Mouse (Mus musculus) heart, embryonic 14.5 days (tissue): ENCODE measurements around the gene Acer2. TPM values are rescaled to one million over a fixed set of nuclear protein-coding genes. Genes with fewer than 3 reads are reported as not detected.

ENCODE experiments used
- ATAC-seq: fragments of 200-750 bp; cut with Nextera tagmentation; 2 replicates; pipeline ENCODE4 v1.8.0; 2017; ENCODE audit warnings: low read depth, moderate TSS enrichment; ENCODE audit not compliant: insufficient number of reproducible peaks, insufficient read depth, low FRiP score
- H3K27ac ChIP-seq, 2 experiments: fragments of 200-500 bp in 1 of 2; fragments of 300-500 bp in 1 of 2; sonication (generic) in 1 of 2; replicated peaks in 1 of 2; 2 replicates each; pipeline ENCODE4 v1.5.1; 2012 to 2014; ENCODE audit warnings: low read depth in 2 of 2, low read length in 2 of 2, control low read depth in 1 of 2, mild to moderate bottlenecking in 1 of 2, mixed read lengths in 1 of 2; ENCODE audit not compliant: control insufficient read depth in 1 of 2, insufficient read depth in 1 of 2
- H3K27me3 ChIP-seq: fragments of 300-500 bp; sonication (generic); 2 replicates; pipeline ENCODE4 v1.6.1; 2014; ENCODE audit warnings: mild to moderate bottlenecking, low read length, control low read depth; ENCODE audit not compliant: control insufficient read depth, insufficient read depth
- H3K36me3 ChIP-seq: fragments of 300-500 bp; sonication (generic); 2 replicates; pipeline ENCODE4 v1.6.1; 2014; ENCODE audit warnings: mild to moderate bottlenecking, control low read depth, low read length, mixed read lengths; ENCODE audit not compliant: control insufficient read depth, insufficient read depth
- H3K4me1 ChIP-seq, 2 experiments: fragments of 200-500 bp in 1 of 2; fragments of 300-500 bp in 1 of 2; sonication (generic) in 1 of 2; 2 replicates each; pipeline ENCODE4 v1.6.1; 2012 to 2014; ENCODE audit warnings: low read length in 2 of 2, control low read depth in 1 of 2, mixed read lengths in 1 of 2; ENCODE audit not compliant: control insufficient read depth in 2 of 2, insufficient read depth in 2 of 2
- H3K4me2 ChIP-seq: fragments of 300-500 bp; sonication (generic); 2 replicates; pipeline ENCODE4 v1.6.1; 2014; ENCODE audit warnings: mild to moderate bottlenecking, low read length
- H3K4me3 ChIP-seq, 2 experiments: fragments of 200-500 bp in 1 of 2; fragments of 300-500 bp in 1 of 2; sonication (generic) in 1 of 2; 2 replicates each; pipeline ENCODE4 v1.5.1; 2012 to 2014; ENCODE audit warnings: low read length in 2 of 2, mild to moderate bottlenecking in 2 of 2, control low read depth in 1 of 2, low read depth in 1 of 2, moderate library complexity in 1 of 2; ENCODE audit not compliant: control insufficient read depth in 1 of 2, insufficient read depth in 1 of 2
- H3K9ac ChIP-seq: fragments of 300-500 bp; sonication (generic); 2 replicates; pipeline ENCODE4 v1.6.1; 2014; ENCODE audit warnings: mild to moderate bottlenecking, low read length
- H3K9me3 ChIP-seq: fragments of 300-500 bp; sonication (generic); 2 replicates; pipeline ENCODE4 v1.6.1; 2016; ENCODE audit warnings: low read length, control low read depth; ENCODE audit not compliant: control insufficient read depth
- WGBS: fragments of 180-500 bp; shearing (Covaris S2); extraction: QIAGEN DNeasy Blood & Tissue Kit; methylation state at CpG from one replicate; pipeline ENCODE4 v1.1.7; 2014; 5-methylcytosine and 5-hydroxymethylcytosine counted together
- polyA plus RNA-seq: library from polyadenylated mRNA; unstranded; fragments of >200 nt; fragmentation: Nextera tagmentation; extraction: Ambion mirVana; gene quantifications from 2 replicates; pipeline ENCODE4 v1.2.1, GENCODE M21; 2014

Gene Acer2
- polyA plus RNA-seq, 1 experiment from 2014 or later, result 35.1 TPM

DNA sequence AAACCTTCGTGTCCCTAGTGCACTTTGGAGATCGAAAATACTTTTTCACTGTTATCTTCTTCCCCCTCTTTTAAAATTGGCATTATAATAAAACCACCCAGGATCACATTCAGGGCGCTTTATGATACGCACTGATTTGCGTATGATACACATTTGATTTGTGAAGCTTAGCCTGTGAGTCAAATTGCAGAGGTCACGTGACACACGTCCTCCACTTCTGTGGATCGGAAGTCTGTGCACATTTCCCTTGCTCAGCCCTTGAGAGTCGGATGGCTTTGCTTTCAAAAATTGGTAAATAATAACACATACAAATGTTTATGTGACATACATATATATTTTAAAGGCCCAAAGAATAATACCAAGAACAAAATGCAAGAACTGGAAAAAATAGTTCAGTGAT, 62.0 kb downstream of the Acer2 start:
- Histone ChIP-seq H3K4me1 (peaks cover 0 to under 1% of the 10 kb centered on the region in 2 experiments; a peak in 1 of 4 replicates), H3K4me3 (no peak overlapping the region), H3K27ac (no peak overlapping the region), H3K9me3 (0 out of 2 replicates have a peak, but pooled peaks cover 3% of the 10 kb centered on the region), H3K27me3 (no peaks in the 10 kb centered on the region), H3K9ac (no peak overlapping the region), H3K4me2 (no peak overlapping the region), H3K36me3 (0 out of 2 replicates have a peak, but pooled peaks cover 4% of the 10 kb centered on the region)
- WGBS, result 92% methylated on average over 9 of the region's 9 CpGs
- ATAC-seq, result no peak

DNA sequence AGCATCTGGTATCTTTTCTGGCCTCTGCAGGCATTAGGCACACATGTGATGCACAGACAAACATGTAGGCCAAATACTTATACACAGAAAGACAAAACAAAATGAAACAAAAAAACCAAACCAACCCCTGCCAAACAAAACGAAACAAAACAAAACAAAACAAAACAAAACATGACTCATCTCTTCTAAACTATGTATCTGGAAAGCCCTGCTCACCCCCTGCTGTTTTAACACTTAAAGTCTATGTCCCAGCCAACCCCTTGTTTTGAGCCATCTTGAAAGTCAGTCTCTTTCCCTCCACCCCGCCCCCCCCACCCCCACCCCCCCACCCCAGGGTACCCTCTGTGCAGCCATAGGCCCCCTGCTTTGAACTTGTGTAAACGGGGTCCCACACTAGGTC, 62.5 kb downstream of the Acer2 start:
- WGBS, result 74% methylated on average over 3 of the region's 3 CpGs

DNA sequence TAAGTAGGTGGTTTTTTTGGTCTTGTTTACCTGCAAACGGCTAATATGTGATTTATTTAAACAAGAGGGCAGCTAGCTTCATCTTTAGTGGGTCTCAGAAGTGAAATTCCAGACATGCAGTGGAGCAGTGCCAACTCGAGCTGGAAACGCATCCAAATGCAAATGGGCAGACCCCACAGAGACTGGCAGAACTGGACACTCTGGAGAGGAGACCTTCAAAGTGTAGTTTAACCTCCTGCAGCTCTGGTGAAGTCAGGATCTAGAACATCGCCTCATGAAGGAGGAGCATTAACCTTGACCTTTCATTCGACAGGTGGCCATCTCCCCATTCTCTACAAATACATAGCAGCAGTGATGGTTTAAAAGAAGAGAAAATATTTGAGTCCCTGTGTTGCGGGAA, 68.5 kb downstream of the Acer2 start:
- 76% methylated on average over 6 of the region's 6 CpGs for WGBS

More for the DNA sequence above, 62.5 kb downstream of the Acer2 start:
- H3K9me3 ChIP-seq, result 0 out of 2 replicates have a peak, but pooled peaks cover 3% of the 10 kb centered on the region
- no peaks in the 10 kb centered on the region for H3K4me1 ChIP-seq
- no peak overlapping the region for H3K27ac ChIP-seq
- no peaks in the 10 kb centered on the region for H3K27me3 ChIP-seq
- H3K36me3 ChIP-seq, result 0 out of 2 replicates have a peak, but pooled peaks cover 4% of the 10 kb centered on the region
- no peak overlapping the region for H3K9ac ChIP-seq
- H3K4me2 ChIP-seq, result no peak overlapping the region
- H3K4me3 ChIP-seq, result no peak overlapping the region
- ATAC-seq, result no peak

GRCm38 (mm10) chr4:86943296-86943695, 69.1 kb downstream of the Acer2 start:
- no peak overlapping the region for H3K4me3 ChIP-seq
- ATAC-seq, result no peak
- 53% methylated on average over 6 of the region's 6 CpGs for WGBS

More for the DNA sequence above, 68.5 kb downstream of the Acer2 start:
- H3K4me1 ChIP-seq, result no peaks in the 10 kb centered on the region
- H3K4me2 ChIP-seq, result no peak overlapping the region
- H3K27ac ChIP-seq, result no peak overlapping the region
- no peak overlapping the region for H3K9ac ChIP-seq
- no peaks in the 10 kb centered on the region for H3K27me3 ChIP-seq
- no peak for ATAC-seq
- no peak overlapping the region for H3K4me3 ChIP-seq
- no peaks in the 10 kb centered on the region for H3K36me3 ChIP-seq
- H3K9me3 ChIP-seq, result no peaks in the 10 kb centered on the region

DNA sequence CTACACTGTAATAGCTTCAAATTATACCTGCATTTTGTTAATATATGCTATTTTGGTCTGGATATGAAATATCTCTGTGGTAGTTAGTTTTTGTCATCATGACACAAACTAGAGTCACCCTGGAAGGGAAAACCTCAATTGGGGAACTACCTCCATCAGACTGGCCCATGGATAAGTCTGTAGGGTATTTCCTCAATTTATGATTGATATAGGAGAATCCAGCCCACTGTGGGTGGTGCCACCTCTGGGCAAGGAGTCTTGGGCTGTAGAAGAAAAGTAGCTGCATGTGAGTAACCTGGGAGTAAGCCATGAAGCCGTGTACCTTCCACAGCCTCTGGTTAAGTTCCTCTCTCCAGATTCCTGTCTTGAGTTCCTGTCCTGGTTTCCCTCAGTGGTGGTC, 74.6 kb downstream of the Acer2 start:
- no peaks in the 10 kb centered on the region for H3K27me3 ChIP-seq
- no peak overlapping the region for H3K4me3 ChIP-seq
- H3K4me1 ChIP-seq, result no peaks in the 10 kb centered on the region; a peak in 3 of 4 replicates
- H3K27ac ChIP-seq, result no peak overlapping the region
- no peak overlapping the region for H3K4me2 ChIP-seq
- 80% methylated on average over 1 of the region's 1 CpGs for WGBS
- H3K9ac ChIP-seq, result no peak overlapping the region
- H3K36me3 ChIP-seq, result no peaks in the 10 kb centered on the region
- no peak for ATAC-seq
- H3K9me3 ChIP-seq, result no peaks in the 10 kb centered on the region

More at GRCm38 (mm10) chr4:86943296-86943695, 69.1 kb downstream of the Acer2 start:
- no peaks in the 10 kb centered on the region for H3K4me1 ChIP-seq
- no peak overlapping the region for H3K27ac ChIP-seq
- no peaks in the 10 kb centered on the region for H3K27me3 ChIP-seq
- H3K9me3 ChIP-seq, result no peaks in the 10 kb centered on the region
- H3K9ac ChIP-seq, result no peak overlapping the region
- no peak overlapping the region for H3K4me2 ChIP-seq
- no peaks in the 10 kb centered on the region for H3K36me3 ChIP-seq

DNA sequence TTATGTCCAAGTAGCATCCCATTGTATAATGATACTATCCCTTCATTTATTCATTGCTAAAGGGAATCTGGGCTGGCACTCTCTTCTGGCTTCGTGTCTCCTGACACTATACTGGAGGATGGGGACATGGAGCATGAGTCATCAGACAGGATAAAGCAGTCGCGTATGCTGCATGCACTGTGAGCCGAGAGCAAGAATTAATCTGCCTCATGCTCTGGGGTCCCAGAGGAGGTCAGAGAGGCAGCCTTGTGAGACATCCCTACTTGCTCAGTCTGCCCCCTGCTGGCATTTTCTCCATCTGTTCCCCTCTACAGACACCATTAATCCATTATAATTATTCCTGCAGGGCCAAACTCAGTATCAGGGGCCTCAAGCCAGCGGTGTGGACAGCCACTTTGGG, 79.3 kb downstream of the Acer2 start:
- no peak overlapping the region for H3K27ac ChIP-seq
- H3K9me3 ChIP-seq, result no peaks in the 10 kb centered on the region
- peaks cover 8 to 10% of the 10 kb centered on the region in 2 experiments for H3K4me1 ChIP-seq
- ATAC-seq, result no peak
- WGBS, result 26% methylated on average over 5 of the region's 5 CpGs
- H3K9ac ChIP-seq, result no peak overlapping the region
- no peaks in the 10 kb centered on the region for H3K27me3 ChIP-seq
- no peak overlapping the region for H3K4me2 ChIP-seq
- H3K4me3 ChIP-seq, result no peak overlapping the region
- no peaks in the 10 kb centered on the region for H3K36me3 ChIP-seq

- Histone ChIP-seq H3K36me3 (no peaks in the 10 kb centered on the region), H3K9ac (no peak overlapping the region), H3K4me2 (no peak overlapping the region), H3K9me3 (no peaks in the 10 kb centered on the region), H3K27me3 (no peaks in the 10 kb centered on the region), H3K4me1 (peaks cover 8 to 10% of the 10 kb centered on the region in 2 experiments), H3K27ac (0 out of 4 replicates have a peak overlapping the region, but pooled peaks have one; percentile 12 to 20), H3K4me3 (no peak overlapping the region)
- ATAC-seq, result no peak
- WGBS, result 7% methylated on average over 4 of the region's 4 CpGs
These were observed 81.3 kb downstream of the Acer2 start for GRCm38 (mm10) chr4:86955448-86955847.
